In genomic region chr4:15378762-15379161, GRCm38 (mm10) we compare ENCODE assay signal across 20 mouse cellular contexts.
"Had no signal": no experiment of that assay in that cellular context is flagged by ENCODE, and none has a peak within 500 bp of the region (broad histone marks: within the 10 kb centered on the region; RNA-seq: fewer than 3 reads in every experiment).

No protein-coding gene starts in this region.

- H3K4me1 ChIP-seq: liver, embryonic 13.5 days; liver, embryonic 15.5 days; lung, embryonic 15.5 days; midbrain, embryonic 10.5 days; neural tube, embryonic 13.5 days; neural tube, embryonic 15.5 days had no signal

- H3K27ac ChIP-seq: liver, embryonic 13.5 days; liver, embryonic 15.5 days; lung, embryonic 15.5 days; midbrain, embryonic 10.5 days; neural tube, embryonic 13.5 days; neural tube, embryonic 15.5 days had no signal

- H3K36me3 ChIP-seq: liver, embryonic 13.5 days; liver, embryonic 15.5 days; lung, embryonic 15.5 days; midbrain, embryonic 10.5 days; neural tube, embryonic 13.5 days; neural tube, embryonic 15.5 days had no signal

- H3K9me3 ChIP-seq: liver, embryonic 13.5 days; liver, embryonic 15.5 days; lung, embryonic 15.5 days; midbrain, embryonic 10.5 days; neural tube, embryonic 13.5 days; neural tube, embryonic 15.5 days had no signal

- H3K9ac ChIP-seq: liver, embryonic 13.5 days; liver, embryonic 15.5 days; liver, postnatal 0 days; lung, embryonic 15.5 days; neural tube, embryonic 13.5 days; neural tube, embryonic 15.5 days had no signal

- H3K4me2 ChIP-seq: liver, embryonic 11.5 days; liver, embryonic 13.5 days; liver, embryonic 15.5 days; lung, embryonic 15.5 days; neural tube, embryonic 13.5 days; neural tube, embryonic 15.5 days had no signal

- DNase-seq: liver, embryonic 13.5 days; liver, postnatal 0 days; lung, adult 2 months; lung, postnatal 14 days; lung, postnatal 4 days; right cerebral cortex, adult 18-20 months; right cerebral cortex, postnatal 25 days; right cerebral cortex, postnatal 4 days; spleen, adult 18-20 months; thymus, adult 18-20 months; thymus, postnatal 14 days; thymus, postnatal 36 days had no signal

- H3K4me3 ChIP-seq: liver, embryonic 13.5 days; liver, embryonic 15.5 days; lung, embryonic 15.5 days; midbrain, embryonic 10.5 days; myocyte; neural tube, embryonic 13.5 days; neural tube, embryonic 15.5 days had no signal

- ATAC-seq: liver, postnatal 0 days; lung, postnatal 0 days had no signal

- H3K27me3 ChIP-seq: liver, embryonic 13.5 days; liver, embryonic 15.5 days; lung, embryonic 15.5 days; neural tube, embryonic 13.5 days; neural tube, embryonic 15.5 days had no signal
